Mouse (Mus musculus) hindbrain, postnatal 0 days (tissue): ENCODE results near the gene Rai2. TPM values are rescaled to one million over a fixed set of nuclear protein-coding genes. Genes with fewer than 3 reads are reported as not detected.
"Not testable (repeated sequence)": the region's sequence is repeated elsewhere in the genome, so short reads cannot be mapped to it uniquely, and the experiment has no call there.

Source experiments
- ATAC-seq: fragments of 200-750 bp; cut with Nextera tagmentation; 2 replicates; pipeline ENCODE4 v1.8.0; 2017; ENCODE audit warnings: mild to moderate bottlenecking, moderate TSS enrichment, moderate library complexity
- DNase-seq: peaks from one replicate; pipeline ENCODE4 v3.0.0-alpha.2; 2015; ENCODE audit warnings: low spot score
- H3K27ac ChIP-seq: fragments of 300-500 bp; sonication (generic); 2 replicates; pipeline ENCODE4 v1.5.1; 2014; ENCODE audit warnings: mild to moderate bottlenecking
- H3K27me3 ChIP-seq: fragments of 300-500 bp; sonication (generic); 2 replicates; pipeline ENCODE4 v1.6.1; 2014; ENCODE audit warnings: low read length, mixed read lengths; ENCODE audit not compliant: insufficient read depth
- H3K36me3 ChIP-seq: fragments of 300-500 bp; sonication (generic); 2 replicates; pipeline ENCODE4 v1.6.1; 2014; ENCODE audit warnings: low read length, mixed read lengths; ENCODE audit not compliant: insufficient read depth
- H3K4me1 ChIP-seq: fragments of 300-500 bp; sonication (generic); 2 replicates; pipeline ENCODE4 v1.6.1; 2014; ENCODE audit warnings: antibody characterized with exemption, low read length, mixed read lengths; ENCODE audit not compliant: insufficient read depth
- H3K4me2 ChIP-seq: fragments of 300-500 bp; sonication (generic); 2 replicates; pipeline ENCODE4 v1.6.1; 2014; ENCODE audit warnings: low read depth, mild to moderate bottlenecking, low read length, moderate library complexity, mixed read lengths
- H3K4me3 ChIP-seq: fragments of 300-500 bp; sonication (generic); 2 replicates; pipeline ENCODE4 v1.5.1; 2014; ENCODE audit warnings: low read length
- H3K9ac ChIP-seq: fragments of 300-500 bp; sonication (generic); replicated peaks from 2 replicates; pipeline ENCODE4 v1.6.1; 2014; ENCODE audit warnings: mild to moderate bottlenecking, low read length, moderate library complexity, mixed read lengths
- H3K9me3 ChIP-seq: fragments of 300-500 bp; sonication (generic); 2 replicates; pipeline ENCODE4 v1.6.1; 2016; ENCODE audit warnings: low read length, mixed read lengths
- CTCF ChIP-seq: IDR thresholded peaks from 2 replicates; pipeline ENCODE4 v1.5.1; 2016; ENCODE audit warnings: antibody characterized with exemption, control low read depth, low read depth
- WGBS: fragments of 180-500 bp; shearing (Covaris S2); extraction: QIAGEN DNeasy Blood & Tissue Kit; methylation state at CpG from one replicate; pipeline ENCODE4 v1.1.7; 2014; 5-methylcytosine and 5-hydroxymethylcytosine counted together
- polyA plus RNA-seq: library from polyadenylated mRNA; unstranded; fragments of >200 nt; fragmentation: Nextera tagmentation; extraction: Ambion mirVana; gene quantifications from 2 replicates; pipeline ENCODE4 v1.2.1, GENCODE M21; 2015
- total RNA-seq: library from RNA; depleted of rRNA; stranded (reverse); fragments of >200 nt; gene quantifications from 2 replicates; pipeline ENCODE4 v1.2.3, GENCODE M21; 2014

Rai2 gene
- total and polyA plus RNA-seq, 2 experiments from 2014 or later = 9.9 to 12.3 TPM

GRCm38 (mm10) chrX:161790182-161790581, 73.3 kb downstream of the Rai2 start:
- WGBS = 25% methylated on average over 6 of the region's 6 CpGs
- no peaks in the 10 kb centered on the region for H3K36me3 ChIP-seq
- ATAC-seq (no peak), DNase-seq (peak; percentile 71)
- no peak overlapping the region for H3K4me2 ChIP-seq
- no peak overlapping the region for H3K4me3 ChIP-seq
- no peaks in the 10 kb centered on the region for H3K9me3 ChIP-seq
- H3K27ac ChIP-seq = no peak overlapping the region
- H3K4me1 ChIP-seq = no peaks in the 10 kb centered on the region
- peak; percentile 71 for TF ChIP-seq CTCF
- no peak overlapping the region for H3K9ac ChIP-seq
- no peaks in the 10 kb centered on the region for H3K27me3 ChIP-seq

GRCm38 (mm10) chrX:161826186-161826585, 109.3 kb downstream of the Rai2 start:
- not testable (repeated sequence) for H3K9me3 ChIP-seq, H3K4me1 ChIP-seq, H3K36me3 ChIP-seq, H3K27me3 ChIP-seq, ATAC-seq, H3K4me3 ChIP-seq, H3K9ac ChIP-seq, H3K4me2 ChIP-seq, H3K27ac ChIP-seq
- DNase-seq = peak; percentile 73
- 23% methylated on average over 2 of the region's 2 CpGs for WGBS
- peak; percentile 70 for TF ChIP-seq CTCF
